34 mouse cellular contexts compared by ENCODE assay signal in the genomic region with DNA sequence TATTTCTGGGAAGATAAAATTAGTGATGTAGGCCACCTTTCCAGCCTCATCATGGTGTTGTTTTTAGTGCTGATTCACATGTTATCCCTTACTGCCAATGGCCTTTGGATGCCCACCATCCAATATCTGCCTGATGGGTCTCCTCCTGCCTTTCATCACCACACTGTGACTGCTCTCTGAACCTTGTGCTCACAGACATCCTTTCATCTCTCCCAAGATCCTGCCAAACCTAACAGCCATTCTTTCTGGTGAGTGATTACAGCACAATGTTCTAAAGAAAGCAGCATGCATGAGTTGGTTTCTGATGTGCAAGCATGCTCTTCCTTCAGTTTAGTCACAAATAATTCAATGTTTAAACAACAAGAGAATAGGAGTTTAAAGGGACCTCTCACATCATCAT.
"Had no signal": no experiment of that assay in that cellular context is flagged by ENCODE, and none has a peak within 500 bp of the region (broad histone marks: within the 10 kb centered on the region; RNA-seq: fewer than 3 reads in every experiment).

No protein-coding gene starts in this region.

- H3K9me3 ChIP-seq: heart, embryonic 12.5 days; heart, embryonic 13.5 days; heart, embryonic 15.5 days; hindbrain, embryonic 10.5 days; hindbrain, embryonic 12.5 days; hindbrain, embryonic 13.5 days; hindbrain, embryonic 15.5 days; intestine, embryonic 15.5 days; kidney, embryonic 15.5 days had no signal

- ATAC-seq: hindbrain, embryonic 16.5 days; hindbrain, postnatal 0 days; inflammation-experienced regulatory T-cells, adult 6 months; intestine, embryonic 15.5 days; intestine, embryonic 16.5 days; intestine, postnatal 0 days had no signal

- H3K4me1 ChIP-seq: heart, embryonic 15.5 days; hindbrain, embryonic 10.5 days; hindbrain, embryonic 12.5 days; hindbrain, embryonic 13.5 days; hindbrain, embryonic 15.5 days; intestine, embryonic 15.5 days; kidney, embryonic 15.5 days had no signal

- H3K27ac ChIP-seq: heart, embryonic 13.5 days; heart, embryonic 15.5 days; hindbrain, embryonic 10.5 days; hindbrain, embryonic 12.5 days; hindbrain, embryonic 13.5 days; hindbrain, embryonic 14.5 days; hindbrain, embryonic 15.5 days; hindbrain, postnatal 0 days; intestine, embryonic 15.5 days; kidney, embryonic 15.5 days; kidney, postnatal 0 days; layer of hippocampus, adult 2 months; left cerebral cortex, adult 2 months had no signal

- H3K4me3 ChIP-seq: heart, embryonic 12.5 days; heart, embryonic 13.5 days; heart, embryonic 15.5 days; hindbrain, embryonic 10.5 days; hindbrain, embryonic 12.5 days; hindbrain, embryonic 13.5 days; hindbrain, embryonic 15.5 days; intestine, embryonic 15.5 days; kidney, embryonic 15.5 days; layer of hippocampus, adult 2 months; left cerebral cortex, adult 2 months had no signal

- H3K27me3 ChIP-seq: heart, embryonic 12.5 days; heart, embryonic 13.5 days; heart, embryonic 15.5 days; hindbrain, embryonic 12.5 days; hindbrain, embryonic 13.5 days; hindbrain, embryonic 15.5 days; intestine, embryonic 15.5 days; kidney, embryonic 15.5 days had no signal

- H3K36me3 ChIP-seq: heart, embryonic 12.5 days; heart, embryonic 13.5 days; heart, embryonic 15.5 days; hindbrain, embryonic 10.5 days; hindbrain, embryonic 12.5 days; hindbrain, embryonic 13.5 days; hindbrain, embryonic 15.5 days; intestine, embryonic 15.5 days; kidney, embryonic 15.5 days had no signal

- DNase-seq: heart, postnatal 10 days; heart, postnatal 14 days; heart, postnatal 36 days; heart, postnatal 4 days; kidney, adult 11 months; kidney, adult 18-20 months; kidney, adult 2 months; kidney, adult 8-10 months; kidney, adult 9 months; kidney, postnatal 10 days; kidney, postnatal 14 days; kidney, postnatal 25 days; kidney, postnatal 36 days; kidney, postnatal 4 days; layer of hippocampus, adult 9-11 months; layer of hippocampus, postnatal 36 days had no signal
